Mouse (Mus musculus) C2C12 (cell line): ENCODE measurements around the gene Ect2l. TPM values are rescaled to one million over a fixed set of nuclear protein-coding genes. Genes with fewer than 3 reads are reported as not detected.

ENCODE experiments used
- H3K27me3 ChIP-seq: one replicate; pipeline ENCODE4 v1.6.1; 2011; ENCODE audit not compliant: control insufficient read depth, insufficient read depth, insufficient read length
- H3K36me3 ChIP-seq: one replicate; pipeline ENCODE4 v1.6.1; 2011; ENCODE audit not compliant: control insufficient read depth, insufficient read depth
- H3K4me3 ChIP-seq: one replicate; pipeline ENCODE4 v1.5.1; 2011; ENCODE audit warnings: mild to moderate bottlenecking, control low read depth; ENCODE audit not compliant: poor library complexity, insufficient read depth, severe bottlenecking
- H3K79me2 ChIP-seq: one replicate; pipeline ENCODE4 v1.6.1; 2011; ENCODE audit not compliant: control insufficient read depth, insufficient read depth
- H3K79me3 ChIP-seq: one replicate; pipeline ENCODE4 v1.6.1; 2011; ENCODE audit warnings: low read depth, control low read depth
- H3ac ChIP-seq: one replicate; pipeline ENCODE3; 2011; ENCODE audit warnings: low read depth; ENCODE audit not compliant: control insufficient read depth, insufficient read length
- CEBPB ChIP-seq: IDR thresholded peaks from one replicate; pipeline ENCODE4 v1.6.1; 2011; ENCODE audit warnings: low read depth, mild to moderate bottlenecking, control low read depth, moderate library complexity
- CTCF ChIP-seq: IDR thresholded peaks from one replicate; pipeline ENCODE4 v1.5.1; 2011; ENCODE audit not compliant: control insufficient read depth, insufficient read depth, insufficient read length
- FOSL1 ChIP-seq: IDR thresholded peaks from one replicate; pipeline ENCODE4 v1.8.0; 2011; ENCODE audit warnings: mild to moderate bottlenecking, low read length; ENCODE audit not compliant: poor library complexity, insufficient read depth, severe bottlenecking
- MAX ChIP-seq: IDR thresholded peaks from one replicate; pipeline ENCODE4 v1.6.1; 2011; ENCODE audit warnings: mild to moderate bottlenecking, control low read depth
- MYOD1 ChIP-seq: IDR thresholded peaks from one replicate; pipeline ENCODE4 v1.6.1; 2011; ENCODE audit warnings: low read depth; ENCODE audit not compliant: control insufficient read depth, insufficient read length
- MYOG ChIP-seq: IDR thresholded peaks from one replicate; pipeline ENCODE4 v1.6.1; 2011; ENCODE audit not compliant: control insufficient read depth, insufficient read length; ENCODE audit errors: extremely low read depth
- USF1 ChIP-seq: IDR thresholded peaks from one replicate; pipeline ENCODE4 v1.6.1; 2011; ENCODE audit warnings: low read depth, mild to moderate bottlenecking, control low read depth, moderate library complexity
- polyA plus RNA-seq: library from polyadenylated mRNA; unstranded; fragments of >200 nt; fragmentation: generic; extraction: Trizol; gene quantifications from one replicate; pipeline ENCODE4 v1.2.1, GENCODE M21; 2012; ENCODE audit warnings: missing spikeins

The Ect2l gene
- polyA plus RNA-seq, 1 experiment, result 0.06 TPM

DNA sequence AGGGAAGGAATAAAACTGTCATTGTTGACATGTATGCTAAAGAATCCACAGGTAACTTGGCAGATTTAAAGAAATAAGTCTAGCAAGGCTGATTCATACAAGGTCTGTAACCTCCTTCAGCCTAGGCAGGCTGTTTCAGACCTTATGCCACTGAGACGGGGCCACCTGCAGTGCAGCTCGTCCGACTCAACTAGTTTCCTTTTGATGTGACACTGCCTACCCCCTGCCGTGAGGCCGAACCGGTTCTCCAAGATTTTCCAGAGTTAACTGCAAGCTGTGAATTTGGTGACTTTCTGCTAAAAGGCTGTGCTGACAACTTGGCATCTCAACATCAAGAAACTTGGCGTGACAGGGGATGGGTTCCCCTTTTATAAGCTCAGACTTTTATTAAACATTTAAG, 6.6 kb downstream of the Ect2l start:
- no peaks in the 10 kb centered on the region for H3K27me3 ChIP-seq
- no peaks in the 10 kb centered on the region for H3K36me3 ChIP-seq
- TF ChIP-seq CEBPB (no peak), MYOD1 (no peak), MAX (no peak), FOSL1 (no peak), MYOG (no peak), CTCF (no peak), USF1 (no peak)
- H3K4me3 ChIP-seq, result no peak overlapping the region
- no peaks in the 10 kb centered on the region for H3K79me3 ChIP-seq
- no peaks in the 10 kb centered on the region for H3K79me2 ChIP-seq
- H3ac ChIP-seq, result no peak overlapping the region

DNA sequence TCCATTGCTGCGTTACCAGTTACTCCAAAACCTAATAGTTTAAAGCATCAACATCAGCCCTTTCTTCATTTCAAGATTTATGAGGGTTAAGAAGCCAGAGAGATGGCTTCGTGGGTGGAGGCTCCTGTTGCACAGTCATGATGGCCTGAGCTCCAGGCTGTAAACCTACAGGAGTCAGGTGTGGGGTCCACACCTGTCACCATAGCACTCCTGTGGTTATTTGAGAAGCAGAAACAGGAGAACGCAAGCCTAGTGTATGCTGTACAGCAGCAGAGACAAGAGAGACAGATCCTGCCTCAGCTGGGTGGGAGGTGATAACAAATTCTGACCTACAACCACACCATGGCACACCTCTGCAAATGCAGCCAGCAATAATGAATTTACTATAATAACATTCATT, 8.3 kb downstream of the Ect2l start:
- Histone ChIP-seq H3K4me3 (no peak overlapping the region), H3ac (no peak overlapping the region), H3K36me3 (no peaks in the 10 kb centered on the region), H3K79me2 (no peaks in the 10 kb centered on the region), H3K27me3 (no peaks in the 10 kb centered on the region), H3K79me3 (no peaks in the 10 kb centered on the region)
- TF ChIP-seq CEBPB (no peak), MYOD1 (no peak), MAX (no peak), CTCF (no peak), FOSL1 (no peak), USF1 (no peak), MYOG (no peak)

DNA sequence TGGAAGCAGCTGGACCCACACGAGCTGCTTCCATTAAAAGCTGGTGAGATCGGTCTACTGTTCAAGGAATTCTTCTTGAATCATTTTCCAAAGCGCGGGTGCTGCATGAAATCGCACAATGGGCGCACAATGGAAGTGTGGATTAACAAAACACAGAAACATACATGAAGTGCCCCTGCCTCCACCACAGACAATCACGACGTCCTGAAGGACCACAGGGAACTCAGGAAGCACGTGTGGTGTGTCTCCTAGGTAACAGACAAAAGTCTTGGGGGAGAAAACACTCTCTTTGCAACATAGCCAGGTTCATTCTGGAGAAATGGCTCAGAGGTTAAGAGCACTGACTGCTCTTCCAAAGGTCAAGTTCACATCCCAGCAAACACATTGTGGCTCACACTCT, 10.0 kb downstream of the Ect2l start:
- no peak overlapping the region for H3K4me3 ChIP-seq

DNA sequence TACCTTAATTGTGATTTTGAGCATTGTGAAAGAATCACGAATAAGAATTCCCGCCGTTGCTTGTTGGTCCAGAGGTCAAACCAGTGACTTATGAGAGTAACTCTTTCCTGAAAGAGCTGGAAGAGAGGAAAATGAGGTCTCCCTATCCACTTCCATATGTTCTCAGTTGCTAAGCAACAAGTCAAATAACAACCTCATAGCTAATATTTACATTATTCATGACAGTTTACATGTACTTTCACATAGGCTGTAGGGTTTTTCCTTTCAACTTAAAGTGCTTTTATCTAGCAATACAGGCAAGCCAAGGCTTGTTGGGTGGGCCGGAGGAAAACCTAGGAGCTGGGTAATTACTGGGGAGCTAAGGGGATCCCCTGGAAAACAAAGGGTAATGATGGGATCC, 10.8 kb downstream of the Ect2l start:
- no peak overlapping the region for H3K4me3 ChIP-seq
- no peak for TF ChIP-seq MAX
- H3K79me2 ChIP-seq, result no peaks in the 10 kb centered on the region
- H3ac ChIP-seq, result no peak overlapping the region
- H3K36me3 ChIP-seq, result no peaks in the 10 kb centered on the region
- no peaks in the 10 kb centered on the region for H3K79me3 ChIP-seq
- no peaks in the 10 kb centered on the region for H3K27me3 ChIP-seq

More for the DNA sequence above, 10.0 kb downstream of the Ect2l start:
- Histone ChIP-seq H3K79me2 (no peaks in the 10 kb centered on the region), H3ac (no peak overlapping the region), H3K27me3 (no peaks in the 10 kb centered on the region), H3K36me3 (no peaks in the 10 kb centered on the region), H3K79me3 (no peaks in the 10 kb centered on the region)
- TF ChIP-seq FOSL1 (no peak), CEBPB (no peak), MAX (no peak), USF1 (no peak), MYOD1 (no peak), CTCF (no peak), MYOG (no peak)

DNA sequence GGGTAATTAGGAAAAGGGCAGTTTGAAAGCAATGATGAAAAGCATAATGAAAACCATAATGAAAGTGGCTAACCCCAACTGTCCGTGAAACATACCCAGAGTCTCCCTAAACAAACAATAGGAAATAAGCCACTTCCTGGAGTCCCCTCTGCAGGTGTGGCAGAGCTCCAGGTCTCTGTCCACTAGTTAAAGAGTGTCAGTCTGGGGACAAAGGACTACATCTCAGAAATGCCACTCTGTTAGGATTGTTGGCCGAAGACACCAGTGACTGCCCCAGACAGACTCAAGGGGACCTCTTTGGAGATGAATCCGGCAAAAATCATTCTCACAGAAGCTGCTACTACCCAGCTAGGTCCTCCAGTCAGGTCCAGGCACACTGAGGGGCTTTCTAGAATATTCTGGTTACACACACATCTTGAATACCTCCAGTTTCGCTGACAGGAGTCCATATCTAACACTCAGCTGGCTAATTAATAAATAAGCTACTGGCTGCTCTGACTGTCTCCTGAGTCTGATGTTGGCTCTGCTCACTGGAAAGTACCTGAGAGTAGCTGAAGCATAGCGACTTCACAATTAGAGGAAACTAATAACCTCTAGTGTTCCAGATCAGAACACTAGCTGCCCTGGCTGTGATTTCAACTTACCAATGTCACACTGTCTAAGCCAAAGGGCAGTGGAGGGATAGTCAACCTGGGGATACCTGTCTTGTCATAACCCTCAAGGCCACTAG, 12.2 kb downstream of the Ect2l start:
- H3K27me3 ChIP-seq, result no peaks in the 10 kb centered on the region
- no peaks in the 10 kb centered on the region for H3K79me3 ChIP-seq
- no peak overlapping the region for H3ac ChIP-seq
- H3K36me3 ChIP-seq, result no peaks in the 10 kb centered on the region
- H3K79me2 ChIP-seq, result no peaks in the 10 kb centered on the region
- H3K4me3 ChIP-seq, result no peak overlapping the region
- TF ChIP-seq CEBPB (no peak), MYOD1 (no peak), USF1 (no peak), CTCF (no peak), FOSL1 (no peak), MYOG (no peak), MAX (no peak)
